Mouse (Mus musculus) effector memory CD4-positive, alpha-beta T cell, adult 7 months (primary cell): Measurements from ENCODE around the gene Ltk. TPM values are rescaled to one million over a fixed set of nuclear protein-coding genes. Genes with fewer than 3 reads are reported as not detected.

Source experiments
- polyA plus RNA-seq: library from polyadenylated mRNA; unstranded; fragments of 100-300 nt; shearing (Covaris generic); gene quantifications from one replicate; pipeline ENCODE4 v1.2.1, GENCODE M21; 2017

Gene Ltk
- polyA plus RNA-seq = 0.67 TPM

DNA sequence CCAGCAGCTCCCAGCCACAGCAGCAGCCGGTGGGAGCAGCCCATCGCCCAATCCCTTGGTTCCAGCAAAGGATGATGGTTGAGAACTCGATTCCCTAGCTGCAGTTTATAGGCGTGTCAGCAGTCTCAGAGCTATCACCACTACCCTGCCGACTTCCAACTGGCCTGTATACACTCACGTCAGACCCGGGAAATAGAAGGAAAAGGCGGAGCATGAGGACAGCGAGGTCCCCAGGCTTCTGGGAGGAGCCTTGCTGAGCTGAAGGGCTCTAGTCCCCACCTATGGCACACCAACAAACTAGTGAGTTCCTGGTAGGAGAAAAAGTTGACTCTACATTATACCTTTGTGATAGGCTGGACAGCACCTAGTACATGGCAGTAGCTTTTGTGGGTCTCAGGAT lies at the start of gene Ltk:
Ltk (minus strand) TSS at position 181 of the 400 bp plus-strand sequence.

DNA sequence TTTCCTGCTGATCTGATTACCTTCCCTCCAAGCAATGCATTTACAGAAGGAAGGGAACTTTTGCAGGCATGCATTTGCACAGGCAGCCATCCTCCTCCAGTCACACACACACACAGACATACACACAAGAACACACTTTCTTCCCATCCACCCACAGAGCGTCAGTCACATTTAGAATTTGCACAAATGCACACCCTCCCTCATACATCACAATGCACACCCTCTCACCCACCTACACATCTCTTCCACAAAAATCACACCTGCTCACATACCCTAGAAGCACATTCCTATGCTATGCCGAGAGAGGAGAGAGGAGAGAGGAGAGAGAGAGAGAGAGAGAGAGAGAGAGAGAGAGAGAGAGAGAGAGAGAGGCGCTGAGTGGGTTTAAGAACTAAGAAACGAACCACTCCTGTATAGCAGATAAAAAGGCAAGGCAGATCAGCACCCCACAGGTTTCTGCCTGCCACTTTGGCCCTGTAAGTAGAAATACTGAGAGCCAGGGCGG lies 37.1 kb upstream of the Ltk start, which contains the start of gene Tyro3:
Tyro3 (plus strand) TSS at position 455 of the 505 bp plus-strand sequence.

GRCm38 (mm10) chr2:119787206-119787883 lies 27.1 kb upstream of the Ltk start, which contains the start of gene Rpap1:
Gene Rpap1 (minus strand): TSS chr2:119787537.

GRCm38 (mm10) chr2:119741581-119742411 lies 18.4 kb downstream of the Ltk start, which contains the start of gene Itpka:
Gene Itpka (plus strand): TSS chr2:119742337.

Other genes with a start within 250 kb of the Ltk start
- 0.18 TPM for gene Exd1, start 212.8 kb downstream of the Ltk start, polyA plus RNA-seq
- 108 TPM for gene Chp1, start 212.7 kb downstream of the Ltk start, polyA plus RNA-seq
- gene Nusap1, start 142.1 kb downstream of the Ltk start, polyA plus RNA-seq = 1.5 TPM
- gene Oip5, start 142.0 kb downstream of the Ltk start, polyA plus RNA-seq = 0.82 TPM
- gene Ndufaf1, start 97.6 kb downstream of the Ltk start, polyA plus RNA-seq = 16.6 TPM
- 66.2 TPM for gene Rtf1, start 85.4 kb downstream of the Ltk start, polyA plus RNA-seq
- not detected for gene Itpka, start 18.1 kb downstream of the Ltk start, polyA plus RNA-seq
- gene Rpap1, start 27.1 kb upstream of the Ltk start, polyA plus RNA-seq = 23.9 TPM
- 4.9 TPM for gene Tyro3, start 37.3 kb upstream of the Ltk start, polyA plus RNA-seq
- 37.0 TPM for gene Mga, start 136.8 kb upstream of the Ltk start, polyA plus RNA-seq
- 3.2 TPM for gene Mapkbp1, start 212.3 kb upstream of the Ltk start, polyA plus RNA-seq